Mouse (Mus musculus) G1E (cell line): ENCODE data around the gene Zzef1.

Source experiments
- CTCF ChIP-seq: IDR thresholded peaks from 2 replicates; pipeline ENCODE4 v1.5.1; 2012; ENCODE audit warnings: low read depth, low read length, inconsistent platforms, mixed read lengths
- GATA1 ChIP-seq: IDR thresholded peaks from 2 replicates; pipeline ENCODE4 v1.6.1; 2012; ENCODE audit warnings: borderline replicate concordance, low read length, inconsistent platforms, mixed read lengths
- GATA2 ChIP-seq: IDR thresholded peaks from 2 replicates; pipeline ENCODE4 v1.6.1; 2012; ENCODE audit warnings: low read depth, low read length, inconsistent platforms, borderline replicate concordance

DNA sequence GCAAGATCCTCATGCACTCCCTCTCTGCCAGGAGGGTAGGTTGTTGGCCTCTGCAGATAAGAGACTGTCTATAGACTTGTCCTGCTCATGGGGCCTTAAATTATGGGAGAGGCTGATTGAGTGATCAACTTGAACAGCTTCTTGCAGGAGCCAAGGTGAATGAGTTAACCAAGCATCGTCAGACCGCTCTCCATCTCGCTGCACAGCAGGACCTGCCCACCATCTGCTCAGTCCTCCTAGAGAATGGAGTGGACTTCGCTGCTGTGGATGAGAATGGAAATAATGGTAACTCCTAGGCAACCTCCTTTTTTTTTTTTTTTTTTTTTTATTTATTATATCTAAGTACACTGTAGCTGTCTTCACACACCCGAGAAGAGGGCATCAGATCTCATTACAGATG lies 37.7 kb upstream of the Zzef1 start:
- no peak for TF ChIP-seq CTCF
- TF ChIP-seq GATA2: no peak
- no peak for TF ChIP-seq GATA1
